Mouse (Mus musculus) limb, embryonic 15.5 days (tissue): ENCODE measurements at regions not wholly inside any gene's neighbourhood (a gene's known extent, or its start where the extent isn't known, plus 50 kb on each side); places are given as distances from the start of the nearest gene placed in this dataset.

Source experiments
- ATAC-seq: fragments of 200-750 bp; cut with Nextera tagmentation; 2 replicates; pipeline ENCODE4 v1.8.0; 2017; ENCODE audit warnings: low read depth, moderate TSS enrichment; ENCODE audit not compliant: insufficient number of reproducible peaks, low FRiP score, low TSS enrichment
- H3K27ac ChIP-seq: fragments of 300-500 bp; sonication (generic); 2 replicates; pipeline ENCODE4 v1.5.1; 2015; ENCODE audit warnings: moderate library complexity, mild to moderate bottlenecking, inconsistent platforms
- H3K27me3 ChIP-seq: fragments of 300-500 bp; sonication (generic); 2 replicates; pipeline ENCODE4 v1.6.1; 2015; ENCODE audit warnings: inconsistent platforms
- H3K36me3 ChIP-seq: fragments of 300-500 bp; sonication (generic); 2 replicates; pipeline ENCODE4 v1.6.1; 2015; ENCODE audit warnings: inconsistent platforms
- H3K4me1 ChIP-seq: fragments of 300-500 bp; sonication (generic); 2 replicates; pipeline ENCODE4 v1.6.1; 2015; ENCODE audit warnings: inconsistent platforms
- H3K4me2 ChIP-seq: fragments of 300-500 bp; sonication (generic); 2 replicates; pipeline ENCODE4 v1.6.1; 2015; ENCODE audit warnings: mild to moderate bottlenecking, inconsistent platforms
- H3K4me3 ChIP-seq: fragments of 300-500 bp; sonication (generic); 2 replicates; pipeline ENCODE4 v1.5.1; 2015; ENCODE audit warnings: mild to moderate bottlenecking, inconsistent platforms
- H3K9ac ChIP-seq: fragments of 300-500 bp; sonication (generic); 2 replicates; pipeline ENCODE4 v1.6.1; 2015; ENCODE audit warnings: inconsistent platforms
- H3K9me3 ChIP-seq: fragments of 300-500 bp; sonication (generic); 2 replicates; pipeline ENCODE4 v1.6.1; 2016; ENCODE audit warnings: inconsistent platforms
- WGBS: fragments of 180-500 bp; shearing (Covaris S2); methylation state at CpG from one replicate; pipeline ENCODE4 v1.1.7; 2015; 5-methylcytosine and 5-hydroxymethylcytosine counted together

DNA sequence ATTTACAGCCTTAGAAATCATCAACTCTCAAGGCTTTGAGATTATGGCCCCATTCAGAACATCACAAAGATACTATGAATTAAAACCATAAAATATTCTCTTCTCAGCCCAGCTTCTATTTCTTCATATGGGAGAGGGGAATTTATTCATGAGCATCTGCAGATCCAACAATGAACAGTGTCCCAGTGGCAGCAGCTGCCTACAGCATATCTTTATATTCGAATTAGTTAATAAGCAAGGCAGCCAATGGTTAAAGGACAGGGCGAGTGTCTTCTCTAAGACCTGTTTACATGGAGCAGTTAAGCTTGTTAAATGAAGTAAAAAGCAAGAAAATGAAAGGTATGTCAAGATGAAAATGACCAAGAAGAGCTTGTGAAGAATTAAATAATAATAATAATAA, 346.9 kb upstream of the C030005K15Rik start:
- Histone ChIP-seq H3K27me3 (no peaks in the 10 kb centered on the region), H3K27ac (no peak overlapping the region), H3K4me1 (no peaks in the 10 kb centered on the region), H3K4me3 (no peak overlapping the region), H3K36me3 (no peaks in the 10 kb centered on the region), H3K9me3 (no peaks in the 10 kb centered on the region), H3K9ac (no peak overlapping the region), H3K4me2 (no peak overlapping the region)
- 83% methylated on average over 2 of the region's 2 CpGs for WGBS
- ATAC-seq, result no peak

DNA sequence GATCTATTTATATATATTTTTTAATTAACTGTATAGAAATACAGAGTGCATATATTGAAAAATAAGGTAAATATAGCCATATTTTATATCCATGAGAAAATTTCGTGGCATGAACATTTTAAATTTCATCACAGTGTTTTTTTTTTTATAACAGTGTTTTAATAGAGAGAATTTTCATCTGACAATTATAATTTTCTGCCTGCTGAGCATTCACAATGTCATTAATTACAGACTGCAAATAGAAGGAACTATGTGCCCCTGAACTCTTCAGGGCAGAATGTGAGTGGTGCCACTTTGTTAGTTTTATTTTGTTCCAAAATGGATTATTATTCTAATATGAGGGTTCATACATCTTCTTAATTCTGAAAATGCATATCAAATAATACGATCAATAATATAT, 358.3 kb upstream of the C030005K15Rik start:
- no peaks in the 10 kb centered on the region for H3K36me3 ChIP-seq
- H3K4me3 ChIP-seq, result no peak overlapping the region
- ATAC-seq, result no peak

DNA sequence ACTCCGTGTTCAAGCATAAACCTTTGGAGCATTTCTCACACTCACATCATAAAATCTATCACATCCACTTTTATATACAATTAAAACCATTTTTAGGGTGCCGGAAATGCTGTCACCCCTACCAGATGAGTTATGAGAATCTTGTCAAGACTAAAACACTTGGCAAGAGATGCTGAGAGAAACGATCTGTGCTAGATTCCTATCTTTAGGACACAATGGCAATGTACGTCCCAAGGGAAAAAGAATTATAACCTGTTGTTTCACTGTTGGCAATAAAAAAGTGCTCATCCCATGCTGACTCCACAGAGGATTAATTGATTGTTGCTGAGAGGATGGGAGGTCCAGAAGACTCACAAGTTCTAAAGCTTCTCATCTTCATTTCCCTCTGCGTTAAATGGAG, 389.7 kb upstream of the C030005K15Rik start:
- Histone ChIP-seq H3K4me1 (no peaks in the 10 kb centered on the region), H3K36me3 (no peaks in the 10 kb centered on the region), H3K27me3 (no peaks in the 10 kb centered on the region), H3K9ac (no peak overlapping the region), H3K9me3 (no peaks in the 10 kb centered on the region), H3K4me3 (no peak overlapping the region), H3K4me2 (no peak overlapping the region), H3K27ac (no peak overlapping the region)
- no peak for ATAC-seq
- WGBS, result 68% methylated on average over 5 of the region's 5 CpGs

More for the DNA sequence above, 358.3 kb upstream of the C030005K15Rik start:
- H3K27ac ChIP-seq, result no peak overlapping the region
- no peak overlapping the region for H3K9ac ChIP-seq
- no peak overlapping the region for H3K4me2 ChIP-seq
- 67% methylated on average over 2 of the region's 2 CpGs for WGBS
- no peaks in the 10 kb centered on the region for H3K27me3 ChIP-seq
- no peaks in the 10 kb centered on the region for H3K9me3 ChIP-seq
- H3K4me1 ChIP-seq, result no peaks in the 10 kb centered on the region

DNA sequence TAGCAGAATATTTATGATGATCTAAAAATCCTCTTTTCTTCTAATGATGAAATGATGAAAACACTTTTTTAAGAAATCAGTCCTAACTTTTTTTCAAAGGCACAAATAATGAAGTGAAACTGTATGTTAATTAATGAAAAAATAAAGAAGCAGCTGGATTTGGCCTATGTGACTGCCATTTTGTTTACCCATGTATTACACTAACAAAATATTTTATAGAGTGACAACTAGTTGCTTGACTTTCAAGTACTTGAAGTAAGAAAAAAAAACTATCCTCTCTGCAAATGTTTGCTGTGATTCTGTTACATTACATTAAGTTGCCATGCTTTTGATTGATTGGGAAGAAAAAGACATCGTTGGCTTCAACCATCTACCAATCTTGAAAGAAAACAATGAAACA, 399.2 kb upstream of the C030005K15Rik start:
- no peak overlapping the region for H3K9ac ChIP-seq
- H3K27ac ChIP-seq, result no peak overlapping the region
- no peak overlapping the region for H3K4me3 ChIP-seq
- H3K36me3 ChIP-seq, result no peaks in the 10 kb centered on the region
- WGBS, result 91% methylated on average over 1 of the region's 1 CpGs
- no peaks in the 10 kb centered on the region for H3K4me1 ChIP-seq
- H3K4me2 ChIP-seq, result no peak overlapping the region
- ATAC-seq, result no peak
- no peaks in the 10 kb centered on the region for H3K27me3 ChIP-seq
- H3K9me3 ChIP-seq, result no peaks in the 10 kb centered on the region

DNA sequence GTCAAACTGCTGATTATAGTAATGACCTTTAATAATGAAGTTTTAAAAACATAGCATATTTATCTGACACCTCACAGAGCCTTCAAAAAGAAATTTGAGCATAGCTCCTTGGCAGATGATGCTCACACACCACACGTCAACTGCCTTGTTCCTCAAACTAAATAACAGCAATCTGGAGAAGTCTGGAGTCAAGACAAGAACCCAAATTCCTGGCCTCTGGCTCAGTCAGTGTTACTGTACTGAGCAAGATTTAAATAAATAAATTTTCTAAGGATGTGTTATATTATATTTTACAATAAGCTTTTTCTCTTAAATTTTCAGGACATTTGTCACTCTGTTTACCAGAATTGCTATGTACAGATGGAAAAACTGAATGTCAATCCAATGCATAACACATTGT, 408.5 kb upstream of the C030005K15Rik start:
- 53% methylated on average over 1 of the region's 1 CpGs for WGBS
- Histone ChIP-seq H3K9me3 (no peaks in the 10 kb centered on the region), H3K9ac (no peak overlapping the region), H3K4me3 (no peak overlapping the region), H3K4me2 (no peak overlapping the region), H3K4me1 (no peaks in the 10 kb centered on the region), H3K36me3 (no peaks in the 10 kb centered on the region), H3K27ac (no peak overlapping the region), H3K27me3 (no peaks in the 10 kb centered on the region)
- ATAC-seq, result no peak

DNA sequence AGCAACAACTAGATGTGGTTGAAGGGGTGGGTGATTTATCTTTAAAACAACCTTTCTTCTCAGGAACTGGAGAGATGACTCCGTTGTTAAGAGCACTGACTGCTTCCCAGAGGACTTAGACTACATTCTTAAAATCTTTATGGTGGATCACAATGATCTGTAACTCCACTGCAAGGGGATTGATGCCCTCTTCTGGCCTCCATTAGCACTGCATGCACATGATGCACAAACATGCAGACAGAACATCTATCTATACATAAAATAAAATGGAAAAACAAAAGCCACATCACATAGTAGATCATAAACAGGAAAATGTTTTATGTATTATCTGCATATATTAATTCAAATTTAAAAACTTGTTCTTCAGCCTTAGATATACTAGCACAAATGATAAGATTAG, 419.2 kb upstream of the C030005K15Rik start:
- no peak for ATAC-seq
- Histone ChIP-seq H3K27ac (no peak overlapping the region), H3K27me3 (no peaks in the 10 kb centered on the region), H3K4me1 (no peaks in the 10 kb centered on the region), H3K36me3 (no peaks in the 10 kb centered on the region), H3K4me2 (no peak overlapping the region), H3K4me3 (no peak overlapping the region), H3K9me3 (no peaks in the 10 kb centered on the region), H3K9ac (no peak overlapping the region)
- 71% methylated on average over 1 of the region's 1 CpGs for WGBS

DNA sequence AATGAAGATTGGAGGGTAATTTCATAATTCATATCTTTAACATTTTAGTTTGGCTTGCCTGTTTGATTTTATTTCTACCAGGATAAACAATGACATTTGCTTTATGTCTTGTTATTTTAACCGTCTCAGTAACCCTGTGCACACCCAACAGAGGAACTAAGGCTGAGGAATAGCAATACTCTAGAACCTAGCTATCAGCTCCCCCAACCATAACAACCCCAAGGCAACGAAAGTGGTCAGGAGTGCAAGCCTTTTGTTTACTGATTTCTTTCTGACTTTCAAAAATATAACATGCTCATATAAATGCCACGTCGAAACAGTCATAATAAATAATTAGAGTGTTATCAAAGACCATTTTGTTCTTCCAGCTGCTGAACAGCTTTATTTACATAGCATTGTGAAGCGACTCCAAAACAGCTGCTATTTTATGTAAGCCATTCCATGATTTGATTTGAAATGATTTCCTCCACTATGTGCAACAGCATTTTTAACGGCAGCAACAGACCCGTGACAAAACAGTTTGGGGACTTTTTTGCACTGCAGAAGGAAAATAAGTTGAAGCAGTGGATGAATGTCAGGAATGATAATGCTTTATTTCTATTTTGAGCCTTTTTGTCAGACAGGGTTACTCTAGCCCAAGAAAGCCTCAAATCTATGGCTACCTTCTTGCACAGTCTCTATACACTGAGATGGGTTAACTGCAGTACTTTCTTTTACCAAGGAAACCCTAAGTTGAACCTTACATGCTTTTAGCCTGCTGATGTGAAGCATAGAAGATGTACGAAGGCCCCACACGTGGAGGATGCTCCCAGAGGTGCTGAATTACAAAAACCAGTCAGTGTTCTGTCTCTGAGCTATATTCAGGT, 420.7 kb upstream of the C030005K15Rik start:
- Histone ChIP-seq H3K4me1 (no peaks in the 10 kb centered on the region), H3K27ac (no peak overlapping the region), H3K27me3 (no peaks in the 10 kb centered on the region), H3K9ac (no peak overlapping the region), H3K4me3 (no peak overlapping the region), H3K9me3 (no peaks in the 10 kb centered on the region), H3K4me2 (no peak overlapping the region), H3K36me3 (no peaks in the 10 kb centered on the region)
- no peak for ATAC-seq
- 56% methylated on average over 9 of the region's 9 CpGs for WGBS

DNA sequence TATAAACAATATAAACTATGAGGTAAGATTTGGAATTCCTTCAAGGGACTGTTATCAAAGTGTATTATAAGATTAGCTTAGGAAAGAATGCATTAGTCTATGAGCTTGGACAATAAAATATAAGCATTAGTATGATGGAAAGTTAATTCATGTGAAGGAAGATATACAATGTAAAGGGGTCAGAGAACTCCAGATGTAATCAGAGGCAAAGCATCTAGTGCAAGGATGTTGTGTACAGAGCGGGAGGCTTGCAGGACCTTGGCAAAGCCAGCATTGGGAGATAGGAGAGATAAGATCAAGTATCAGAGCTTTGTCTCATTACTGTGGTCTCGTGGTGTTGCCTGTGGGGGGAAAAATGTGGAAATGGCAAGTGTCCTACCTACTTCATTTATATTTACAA, 429.4 kb upstream of the C030005K15Rik start:
- H3K4me3 ChIP-seq, result no peak overlapping the region

DNA sequence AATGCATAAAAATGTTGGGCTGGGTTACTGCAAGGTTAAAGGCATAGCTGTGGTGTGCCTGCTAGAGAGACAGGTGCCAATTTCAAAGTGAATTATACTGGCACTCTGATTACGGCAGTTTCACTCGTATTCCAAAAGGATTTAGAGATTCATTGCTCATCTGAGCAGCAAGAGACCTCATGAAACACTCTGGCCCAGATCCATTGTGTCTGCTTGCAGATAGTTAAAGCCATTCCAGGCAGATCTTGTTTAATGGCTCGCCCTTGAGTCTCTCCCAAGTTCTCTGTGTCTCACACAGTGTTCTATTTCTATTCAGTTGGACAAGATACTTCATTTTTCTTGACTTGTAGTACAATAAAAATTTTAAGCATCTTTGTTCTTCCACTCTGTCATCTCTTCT, 459.1 kb upstream of the C030005K15Rik start:
- H3K4me3 ChIP-seq, result no peak overlapping the region
- WGBS, result 38% methylated on average over 3 of the region's 3 CpGs

More for the DNA sequence above, 429.4 kb upstream of the C030005K15Rik start:
- no peak for ATAC-seq
- Histone ChIP-seq H3K4me2 (no peak overlapping the region), H3K9me3 (no peaks in the 10 kb centered on the region), H3K27ac (no peak overlapping the region), H3K4me1 (no peaks in the 10 kb centered on the region), H3K36me3 (no peaks in the 10 kb centered on the region), H3K27me3 (no peaks in the 10 kb centered on the region), H3K9ac (no peak overlapping the region)
- WGBS, result 56% methylated on average over 2 of the region's 2 CpGs

DNA sequence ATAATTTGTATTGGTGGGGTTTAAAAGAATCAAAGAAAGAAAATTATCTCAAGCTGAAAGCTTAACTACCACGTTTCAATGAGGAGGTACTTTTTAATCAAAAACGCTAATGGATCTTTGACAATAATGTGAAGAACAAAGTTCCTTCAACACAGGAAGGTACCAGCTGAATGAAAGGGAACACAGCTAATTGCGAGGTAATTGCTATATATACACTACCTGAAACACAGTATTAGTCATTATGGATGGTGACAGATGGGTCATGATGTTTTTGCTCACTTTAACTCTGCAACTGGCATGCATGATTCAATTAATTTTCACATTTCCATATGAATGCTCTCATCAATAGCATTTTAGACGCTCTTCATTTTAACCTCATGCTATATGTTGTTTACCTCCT, 470.3 kb upstream of the C030005K15Rik start:
- H3K9ac ChIP-seq, result no peak overlapping the region
- no peaks in the 10 kb centered on the region for H3K9me3 ChIP-seq
- 76% methylated on average over 4 of the region's 4 CpGs for WGBS
- H3K27me3 ChIP-seq, result no peaks in the 10 kb centered on the region
- no peaks in the 10 kb centered on the region for H3K36me3 ChIP-seq
- no peak overlapping the region for H3K27ac ChIP-seq
- H3K4me1 ChIP-seq, result no peaks in the 10 kb centered on the region
- no peak overlapping the region for H3K4me3 ChIP-seq
- ATAC-seq, result no peak
- H3K4me2 ChIP-seq, result no peak overlapping the region

More for the DNA sequence above, 459.1 kb upstream of the C030005K15Rik start:
- Histone ChIP-seq H3K27me3 (no peaks in the 10 kb centered on the region), H3K4me1 (no peaks in the 10 kb centered on the region), H3K36me3 (no peaks in the 10 kb centered on the region), H3K4me2 (no peak overlapping the region), H3K27ac (no peak overlapping the region), H3K9me3 (no peaks in the 10 kb centered on the region), H3K9ac (no peak overlapping the region)
- no peak for ATAC-seq

DNA sequence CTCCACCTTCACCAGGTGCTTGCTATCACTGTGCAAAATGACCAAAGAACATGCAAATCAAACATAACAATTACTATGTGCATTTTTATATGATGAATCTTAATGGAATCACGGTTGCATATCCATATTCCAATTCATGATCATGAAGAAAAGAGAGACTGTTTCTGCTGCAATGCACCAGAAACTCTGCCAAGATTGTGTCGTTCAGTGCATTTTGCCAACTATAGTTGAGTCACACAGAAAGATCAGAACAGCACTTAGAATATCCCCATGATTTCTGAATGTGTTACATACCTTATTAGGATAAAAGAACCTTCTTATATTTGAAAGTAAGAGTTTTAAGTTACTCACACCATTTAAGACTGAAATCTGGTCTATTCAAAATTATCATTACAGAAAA, 483.7 kb upstream of the C030005K15Rik start:
- Histone ChIP-seq H3K27ac (no peak overlapping the region), H3K4me1 (no peaks in the 10 kb centered on the region), H3K27me3 (no peaks in the 10 kb centered on the region), H3K4me3 (no peak overlapping the region), H3K36me3 (no peaks in the 10 kb centered on the region), H3K4me2 (no peak overlapping the region), H3K9me3 (no peaks in the 10 kb centered on the region), H3K9ac (no peak overlapping the region)
- WGBS, result 68% methylated on average over 2 of the region's 2 CpGs
- no peak for ATAC-seq

DNA sequence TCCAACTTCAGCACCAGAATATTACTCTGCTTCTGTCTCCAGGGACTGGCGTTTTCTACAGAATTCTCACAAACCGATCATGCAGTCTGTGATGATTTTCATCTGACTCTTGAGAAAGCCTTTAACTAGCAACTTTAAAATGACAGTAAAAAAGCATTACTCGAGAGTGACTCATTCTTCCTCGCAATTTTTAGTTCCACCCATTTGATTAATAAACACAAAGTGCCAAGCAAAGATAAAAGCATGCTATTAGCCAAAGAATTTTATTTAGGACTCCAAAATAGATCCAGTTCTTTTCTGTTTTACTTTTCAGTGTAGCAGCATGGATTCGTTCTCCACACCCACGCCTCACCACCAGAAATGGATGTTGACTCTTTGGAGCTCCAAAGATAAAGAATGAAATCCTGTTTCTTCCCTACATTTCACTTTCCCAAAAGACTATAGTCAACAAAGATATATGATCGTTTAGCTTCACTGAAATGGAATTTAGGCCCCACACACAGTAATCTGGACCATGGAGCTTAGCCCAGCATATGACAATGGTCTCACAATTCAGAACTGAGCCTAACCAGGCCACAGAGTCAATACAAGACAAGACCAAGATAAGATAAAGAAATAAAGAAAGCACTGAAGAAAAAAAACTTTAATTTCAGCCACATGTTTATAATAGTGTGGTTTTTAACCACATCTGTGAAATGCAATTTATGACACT, 486.5 kb upstream of the C030005K15Rik start:
- no peak overlapping the region for H3K9ac ChIP-seq
- H3K36me3 ChIP-seq, result no peaks in the 10 kb centered on the region
- no peak overlapping the region for H3K27ac ChIP-seq
- no peaks in the 10 kb centered on the region for H3K9me3 ChIP-seq
- no peaks in the 10 kb centered on the region for H3K4me1 ChIP-seq
- WGBS, result 60% methylated on average over 7 of the region's 7 CpGs
- no peak overlapping the region for H3K4me2 ChIP-seq
- H3K27me3 ChIP-seq, result no peaks in the 10 kb centered on the region
- no peak overlapping the region for H3K4me3 ChIP-seq
- no peak for ATAC-seq
